Mouse (Mus musculus) granulocyte monocyte progenitor cell, adult 5-6 weeks (primary cell): Measurements from ENCODE around the gene Rpl36al. TPM values are rescaled to one million over a fixed set of nuclear protein-coding genes. Genes with fewer than 3 reads are reported as not detected.

Experiments used
- ATAC-seq: replicated peaks from 2 replicates; pipeline ENCODE4 v1.8.0; 2016; ENCODE audit warnings: mild to moderate bottlenecking, moderate TSS enrichment, inconsistent platforms; ENCODE audit not compliant: poor library complexity, severe bottlenecking
- total RNA-seq, 2 experiments: library from RNA; stranded (forward) in 1 of 2; stranded (reverse) in 1 of 2; fragments of 200-712, 200-1000 nt in 1 of 2; fragments of >200 nt in 1 of 2; fragmentation: Nextera tagmentation in 1 of 2; gene quantifications; 2 replicates each; pipeline ENCODE4 v1.2.3; 2014 to 2017

Gene Rpl36al
- total RNA-seq (2014; fragmentation: Nextera tagmentation) = 1,057 and 1,062 TPM in 2 replicates
- 1,430 and 1,531 TPM in 2 replicates for total RNA-seq (2017)

DNA sequence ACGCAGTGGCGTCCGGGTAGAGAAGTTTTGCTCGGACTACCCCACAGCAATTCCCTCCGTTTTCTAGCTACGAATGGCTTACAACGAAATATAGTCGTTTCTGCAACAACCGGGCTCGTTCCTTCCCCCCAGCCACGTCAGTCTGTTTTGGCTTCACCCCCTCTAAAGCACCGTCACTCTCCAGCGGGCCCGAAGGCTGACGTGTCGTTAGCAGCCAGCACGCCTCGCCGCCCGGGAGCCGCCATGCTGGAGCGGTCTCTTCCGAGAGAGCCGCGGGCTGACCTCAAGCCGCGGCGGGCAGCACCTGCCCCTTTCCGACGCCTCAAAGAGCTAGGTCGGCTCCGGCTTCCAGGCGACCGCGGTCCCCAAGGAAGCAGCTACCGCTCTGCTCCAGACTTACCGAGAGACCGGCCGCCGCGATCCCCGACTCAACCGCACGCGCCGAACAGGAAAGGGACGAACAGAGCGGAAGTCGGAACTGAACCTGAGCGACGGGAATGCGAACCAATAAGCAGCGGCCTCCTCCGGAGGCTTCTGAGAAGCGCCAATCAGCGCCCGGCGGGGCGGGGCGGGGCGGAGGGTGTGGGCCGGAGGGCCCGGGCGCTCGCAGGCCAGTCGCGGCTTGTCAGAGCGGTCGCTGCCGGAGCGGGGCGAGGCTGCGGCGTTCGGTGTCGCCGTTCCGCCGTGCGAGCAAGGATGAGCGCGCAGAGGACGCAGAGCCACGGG, at the start of gene Rpl36al, which contains the start of gene Mgat2:
Rpl36al (minus strand) TSS at position 501 of the 726 bp plus-strand sequence.
Mgat2 (plus strand) TSS at position 575 of the 726 bp plus-strand sequence.
- ATAC-seq = peak; percentile 82

DNA sequence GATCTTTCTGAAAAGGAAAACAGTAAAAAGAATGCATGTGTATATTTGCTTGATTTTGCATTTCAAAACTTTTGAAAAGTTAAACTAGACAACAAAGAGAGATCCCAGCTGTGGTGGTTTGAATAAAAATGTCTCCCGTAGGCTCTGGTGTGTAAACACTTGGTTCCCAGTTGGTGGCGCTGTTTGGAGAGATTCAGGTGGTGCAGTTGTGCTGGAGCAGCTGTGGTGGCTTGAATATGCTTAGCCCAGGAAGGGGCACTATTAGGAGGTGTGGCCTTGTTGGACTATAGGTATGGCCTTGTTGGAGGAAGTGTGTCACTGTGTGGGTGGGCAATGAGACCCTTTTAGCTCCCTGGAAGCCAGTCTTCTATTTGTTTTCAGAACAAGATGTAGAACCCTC, 45.4 kb upstream of the Rpl36al start:
- ATAC-seq = peak; percentile 62

DNA sequence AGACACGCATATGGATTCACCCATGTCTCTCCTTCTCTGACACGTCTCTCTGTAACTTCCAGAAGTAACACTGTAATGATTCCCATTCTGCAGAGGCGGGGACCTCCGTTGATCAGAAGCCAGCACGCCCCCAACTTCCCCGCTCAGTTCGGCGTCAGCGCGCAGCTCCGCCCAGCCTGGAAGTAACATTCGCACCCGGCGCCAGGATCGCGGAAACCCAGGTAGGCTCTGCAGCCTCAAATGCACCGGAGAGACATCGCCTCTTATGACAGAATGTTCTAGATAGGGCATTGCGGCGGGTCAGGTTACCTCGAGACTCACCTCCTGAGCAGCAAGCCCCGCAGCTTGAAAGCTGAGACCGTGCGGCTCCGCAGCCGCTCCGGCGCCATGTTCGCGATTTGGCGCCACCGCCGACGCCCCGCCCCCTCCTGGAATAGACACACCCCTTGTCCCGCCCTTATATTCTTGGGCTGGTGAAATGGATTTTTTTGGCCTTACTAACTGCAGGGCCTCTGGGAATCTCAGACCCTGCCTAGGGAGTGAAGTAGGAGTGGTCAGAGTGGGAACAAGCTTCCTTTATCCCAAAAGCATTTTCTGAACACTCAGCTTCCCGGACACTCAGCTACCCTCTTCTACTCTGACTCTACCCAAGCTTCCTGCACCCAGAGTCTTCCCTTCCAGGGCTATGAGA, 44.0 kb upstream of the Rpl36al start, which contains the start of gene Pole2:
Pole2 (minus strand) TSS at position 420 of the 691 bp plus-strand sequence.
- ATAC-seq = peak; percentile 96

DNA sequence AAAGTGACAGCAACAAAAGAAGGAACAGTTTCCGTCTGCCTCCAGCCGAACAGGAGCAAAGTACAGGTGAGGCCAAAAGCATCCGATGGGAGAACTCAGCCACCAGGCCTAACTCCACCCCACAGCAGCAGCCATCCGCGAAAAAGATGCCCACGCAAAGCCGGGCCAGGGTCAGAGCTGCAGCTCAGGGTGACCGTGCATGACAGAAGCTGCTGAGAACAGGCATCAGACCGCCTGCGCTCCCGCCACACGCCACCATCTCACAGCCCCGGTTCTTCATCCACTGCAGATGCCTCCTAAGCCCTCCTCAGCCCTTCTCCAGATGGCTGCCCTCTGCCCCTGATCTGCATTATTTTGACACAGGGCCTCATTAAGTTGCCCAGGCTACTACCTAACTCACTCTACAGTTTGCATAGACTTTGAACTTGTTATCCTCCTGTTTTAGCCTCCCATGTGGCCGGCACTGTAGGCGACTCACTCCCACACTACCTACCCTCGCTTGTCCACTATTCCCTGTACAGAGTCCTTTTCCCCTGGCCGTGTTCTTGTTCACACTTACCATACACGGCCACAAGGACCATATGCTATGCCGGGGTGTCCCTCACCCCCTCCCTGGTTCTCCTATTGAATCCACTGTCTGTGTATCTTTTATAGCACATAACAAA, 36.9 kb upstream of the Rpl36al start:
- ATAC-seq = no peak

DNA sequence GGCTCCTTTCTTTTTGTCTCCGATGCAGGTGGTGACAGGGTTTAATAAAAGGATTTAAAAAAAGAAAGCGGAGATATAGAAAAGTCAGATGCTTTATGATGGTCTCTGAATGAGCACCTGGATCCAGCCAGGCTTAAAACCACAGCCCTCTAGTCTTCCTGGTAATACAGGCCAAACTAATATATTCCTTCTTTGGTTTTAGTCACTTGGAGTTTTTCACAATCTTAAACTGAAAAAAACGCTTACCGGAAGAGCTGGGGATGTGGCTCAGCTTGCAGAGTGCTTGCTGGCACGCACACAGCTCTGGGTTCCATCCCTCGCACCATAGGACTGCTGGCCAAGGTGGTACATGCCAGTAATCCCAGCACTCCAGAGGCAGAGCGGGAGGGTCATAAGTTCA, 32.7 kb upstream of the Rpl36al start:
- no peak for ATAC-seq

DNA sequence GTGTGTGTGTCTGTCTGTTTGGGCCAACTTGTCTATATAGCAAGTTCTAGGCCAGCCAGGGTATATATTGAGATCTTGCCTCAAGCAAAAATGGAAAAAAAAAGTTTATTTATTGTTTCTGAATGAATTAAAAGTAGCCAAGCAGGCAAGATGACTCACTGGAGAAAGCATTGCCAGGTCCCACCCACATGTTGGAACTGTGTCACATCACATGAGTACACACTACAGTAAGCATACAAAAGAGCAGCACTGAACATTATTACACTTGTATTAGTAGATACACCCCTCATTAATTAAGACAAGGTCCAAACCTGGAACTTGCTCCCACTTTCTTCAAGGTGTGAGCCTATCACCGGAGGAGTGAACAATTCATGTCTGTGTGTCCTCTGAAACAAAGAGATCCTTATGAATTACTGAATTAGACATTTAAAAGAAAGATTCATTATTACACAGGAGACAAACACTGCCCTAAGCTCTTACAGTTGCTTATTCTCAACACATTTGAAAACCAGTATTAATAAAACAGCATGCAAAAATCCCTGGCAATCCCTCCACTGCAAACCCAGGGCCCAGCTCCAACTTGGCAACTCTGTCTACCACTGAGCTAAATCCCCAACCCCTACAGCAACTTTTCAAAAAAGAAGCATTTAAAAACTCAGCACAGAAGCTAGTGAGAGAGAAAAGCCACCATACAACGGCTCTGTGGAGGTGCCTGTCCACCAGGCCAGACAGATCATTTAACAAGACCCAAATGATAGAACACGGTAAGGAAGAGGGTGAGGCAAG, 31.3 kb upstream of the Rpl36al start:
- ATAC-seq = no peak

DNA sequence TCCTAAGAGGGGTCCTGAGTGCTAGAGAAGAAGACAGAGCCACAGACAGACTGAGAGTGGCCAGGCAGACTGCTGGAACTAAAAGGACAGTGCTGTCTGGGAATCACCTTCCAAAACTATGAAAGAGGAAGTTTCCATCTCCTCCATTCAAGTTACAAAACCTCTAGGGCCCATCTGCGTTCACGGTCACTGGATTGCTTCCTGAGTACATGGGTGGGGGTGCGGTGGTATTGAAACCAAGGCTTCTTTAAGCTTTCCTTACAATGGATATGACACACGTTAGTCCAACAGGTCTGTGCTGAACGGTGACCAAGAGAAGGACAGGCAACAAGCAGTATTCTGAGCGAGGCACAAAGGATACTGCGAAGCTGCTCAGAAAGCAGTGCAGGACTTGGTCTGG, 30.5 kb upstream of the Rpl36al start:
- peak; percentile 88 for ATAC-seq

DNA sequence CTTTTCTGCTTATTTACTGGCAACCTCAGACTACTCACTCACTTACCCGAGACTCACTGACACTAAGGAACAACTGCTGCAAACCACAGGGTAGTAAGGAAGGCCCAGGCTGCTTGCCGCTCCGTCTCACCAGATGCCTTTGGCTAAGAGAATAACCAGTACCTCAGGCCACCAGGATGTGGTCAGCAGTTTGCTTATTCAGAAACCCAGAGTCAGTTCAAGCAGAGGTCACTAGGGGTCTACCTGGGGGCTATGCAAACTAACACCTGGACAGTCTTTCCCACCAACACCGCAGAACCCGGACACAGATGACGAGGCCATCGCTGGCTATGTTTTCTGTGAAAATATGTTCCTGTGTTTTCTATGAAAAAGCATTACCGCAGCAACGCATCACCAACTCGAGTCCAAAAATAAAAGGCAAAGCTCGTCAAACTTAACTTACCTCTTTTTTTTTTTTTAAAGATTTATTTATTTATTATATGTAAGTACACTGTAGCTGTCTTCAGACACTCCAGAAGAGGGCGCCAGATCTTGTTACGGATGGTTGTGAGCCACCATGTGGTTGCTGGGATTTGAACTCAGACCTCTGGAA, 29.4 kb upstream of the Rpl36al start:
- ATAC-seq = no peak

DNA sequence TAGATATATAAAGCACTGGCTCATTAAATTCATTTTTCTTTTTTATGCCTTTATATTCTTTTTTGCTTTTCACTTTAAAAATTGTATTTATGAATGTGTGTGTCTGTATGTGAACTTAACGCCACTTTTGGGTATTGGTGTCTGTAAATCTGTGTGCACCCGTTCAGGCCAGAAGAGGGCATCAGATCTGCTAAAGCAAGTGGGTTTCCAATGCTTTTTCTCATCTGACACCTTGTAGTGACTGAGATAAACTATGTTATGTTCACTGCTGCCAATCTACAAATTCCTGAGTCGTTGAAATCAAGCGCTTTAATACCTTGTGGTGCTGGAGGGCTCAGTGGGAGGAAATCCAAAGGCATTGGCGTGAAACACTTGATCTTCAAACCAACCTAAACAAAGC, 27.2 kb upstream of the Rpl36al start:
- ATAC-seq = no peak

DNA sequence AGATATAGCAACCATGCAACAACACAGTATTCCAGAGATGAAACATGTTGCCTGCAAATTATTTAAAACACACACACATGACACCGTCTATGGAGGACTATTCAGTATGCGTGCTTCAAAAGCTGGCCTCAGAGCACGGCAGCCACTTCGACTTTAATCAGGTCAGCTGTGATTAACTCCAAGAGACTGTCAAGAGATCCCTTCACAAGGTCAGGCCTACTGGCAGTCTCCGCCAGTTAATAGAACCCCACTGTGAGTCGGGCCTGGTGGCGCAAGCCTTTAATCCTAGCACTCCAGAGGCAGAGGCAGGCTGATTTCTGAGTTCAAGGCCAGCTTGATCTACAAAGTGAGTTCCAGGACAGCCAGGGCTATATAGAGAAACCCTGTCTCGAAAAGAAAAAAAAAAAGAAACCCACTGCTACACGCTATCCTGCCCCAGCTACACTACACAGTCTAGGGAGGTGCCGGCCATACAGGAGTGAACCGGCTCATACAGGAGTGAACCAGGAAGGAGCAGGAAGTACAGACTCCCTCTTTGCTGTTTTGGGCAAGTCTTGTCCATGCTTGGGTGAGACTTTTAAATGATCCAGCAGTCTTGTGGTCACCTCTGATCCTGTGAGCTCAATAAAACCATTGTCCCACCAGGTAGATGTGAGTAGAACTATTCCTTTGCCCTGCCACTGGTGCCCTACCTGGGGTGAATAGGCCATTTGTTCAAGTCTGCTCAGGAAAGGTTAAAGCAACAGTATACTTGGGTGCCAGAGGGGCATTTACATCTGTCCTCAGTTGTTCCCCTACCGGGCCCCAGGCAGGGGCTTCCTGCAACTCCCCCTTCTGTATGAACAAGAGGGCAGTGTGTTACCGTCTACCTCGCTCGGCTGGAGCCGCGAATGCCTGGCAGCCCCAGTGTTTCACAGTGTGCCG, 26.4 kb upstream of the Rpl36al start:
- ATAC-seq = no peak

DNA sequence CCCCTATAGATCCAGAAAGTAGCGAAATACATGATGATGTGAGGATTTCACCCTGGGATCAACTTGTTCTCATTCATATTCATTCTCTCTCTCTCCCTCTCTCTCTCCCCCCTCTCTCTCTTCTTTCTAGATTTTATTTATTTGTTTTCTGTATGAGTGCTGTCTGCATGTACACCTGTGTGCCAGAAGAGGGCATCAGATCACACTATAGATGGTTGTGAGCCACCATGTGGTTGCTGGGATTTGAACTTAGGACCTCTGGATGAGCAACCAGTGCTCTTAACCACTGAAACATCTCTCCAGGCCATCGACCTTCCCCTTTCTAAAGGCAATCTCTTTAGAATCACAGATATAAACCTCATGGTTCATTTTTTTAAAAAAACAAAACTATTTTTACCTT, 24.6 kb upstream of the Rpl36al start:
- ATAC-seq = no peak

DNA sequence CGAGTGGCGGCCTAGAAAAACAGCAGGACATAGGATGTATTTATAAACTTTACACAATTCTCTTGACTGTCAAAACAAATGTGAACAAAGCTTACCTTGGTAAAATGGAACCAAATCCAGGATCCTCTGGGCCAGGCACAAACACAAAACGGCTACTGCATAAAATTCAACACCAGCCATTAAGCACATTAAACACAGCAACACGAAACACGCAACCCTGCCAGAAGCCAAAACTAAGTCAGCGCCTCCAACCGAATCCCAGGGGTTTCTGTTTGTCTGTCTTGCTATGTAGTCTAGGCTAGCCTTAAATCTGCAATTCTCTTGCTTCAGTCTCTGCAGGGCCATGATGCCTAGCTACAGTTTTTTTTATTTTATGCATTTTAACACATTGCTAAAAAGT, 24.0 kb upstream of the Rpl36al start:
- no peak for ATAC-seq

DNA sequence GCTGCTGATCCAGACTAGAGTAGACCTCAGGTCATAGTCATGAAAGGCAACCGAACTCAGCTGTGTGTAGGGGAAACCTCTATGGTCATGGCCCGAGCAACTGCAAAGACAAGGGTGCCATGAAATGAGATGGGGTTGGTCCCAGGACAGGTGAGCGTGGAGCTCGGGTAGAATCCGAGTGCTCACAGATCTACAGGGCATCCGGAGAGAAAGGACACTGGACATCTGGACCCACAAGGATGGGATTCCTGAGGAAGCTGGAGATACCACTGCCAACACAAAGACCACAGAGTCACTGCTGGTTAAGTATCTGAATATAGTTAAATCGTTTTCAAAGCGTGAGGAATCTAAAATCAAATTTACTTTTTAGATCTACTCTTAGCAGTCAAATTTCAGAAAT, 23.5 kb upstream of the Rpl36al start:
- no peak for ATAC-seq

DNA sequence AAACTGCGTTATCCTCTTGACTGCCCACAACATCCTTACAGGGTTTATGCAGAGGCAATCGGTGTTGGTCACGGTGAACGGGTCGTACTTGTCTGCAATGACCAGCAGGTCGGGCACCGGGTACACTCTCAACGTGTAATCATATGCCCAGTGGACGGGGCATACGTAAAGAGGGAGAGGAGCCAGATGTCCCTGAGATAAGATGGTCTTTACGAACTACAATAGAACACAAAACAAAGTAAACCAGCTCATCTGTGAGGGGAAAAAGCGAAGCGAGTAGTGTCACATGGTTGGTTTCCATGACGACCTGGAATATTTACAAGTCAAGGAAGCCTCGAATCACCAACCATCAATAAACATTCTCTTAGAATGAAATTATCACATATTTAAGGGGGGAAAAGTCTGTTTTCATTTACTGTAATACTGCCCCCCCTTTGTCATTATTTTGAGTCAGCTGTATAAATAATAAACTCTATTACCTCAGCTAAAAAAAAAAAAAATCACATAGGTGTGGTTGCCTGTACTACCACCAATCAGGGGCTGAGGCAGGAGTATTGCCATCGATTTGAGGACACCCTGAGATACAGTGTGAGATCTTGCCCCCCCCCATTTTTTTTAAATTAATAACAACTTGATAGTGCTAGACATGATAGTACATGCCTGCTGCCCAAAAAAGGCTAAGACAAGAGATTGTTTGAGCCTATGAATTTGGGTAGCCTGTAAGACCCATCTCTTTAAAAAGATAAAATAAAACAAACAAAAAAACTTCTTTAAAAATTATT, 20.4 kb upstream of the Rpl36al start, which contains the start of gene Gm49384:
Gm49384 (minus strand) TSS at position 216 of the 782 bp plus-strand sequence.
- ATAC-seq = no peak

DNA sequence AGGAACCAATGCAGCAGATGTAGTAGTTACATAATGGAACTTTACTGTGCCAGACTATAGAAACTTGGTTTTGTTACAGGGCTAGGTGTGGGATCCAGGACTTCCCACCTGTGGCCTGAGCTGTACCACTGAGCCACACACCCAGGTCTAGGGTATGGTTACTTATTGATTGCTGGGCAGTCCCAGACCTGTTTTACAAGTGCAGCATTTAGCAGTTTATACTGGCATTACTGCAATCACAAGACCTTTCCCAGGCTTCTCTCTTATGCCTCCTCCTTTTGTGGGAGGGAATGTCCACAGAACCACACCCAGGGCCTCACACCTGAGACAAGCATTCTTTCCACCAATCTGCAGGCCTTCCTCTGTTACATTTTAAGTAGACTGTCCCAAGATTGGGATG, 15.1 kb upstream of the Rpl36al start:
- ATAC-seq = no peak

DNA sequence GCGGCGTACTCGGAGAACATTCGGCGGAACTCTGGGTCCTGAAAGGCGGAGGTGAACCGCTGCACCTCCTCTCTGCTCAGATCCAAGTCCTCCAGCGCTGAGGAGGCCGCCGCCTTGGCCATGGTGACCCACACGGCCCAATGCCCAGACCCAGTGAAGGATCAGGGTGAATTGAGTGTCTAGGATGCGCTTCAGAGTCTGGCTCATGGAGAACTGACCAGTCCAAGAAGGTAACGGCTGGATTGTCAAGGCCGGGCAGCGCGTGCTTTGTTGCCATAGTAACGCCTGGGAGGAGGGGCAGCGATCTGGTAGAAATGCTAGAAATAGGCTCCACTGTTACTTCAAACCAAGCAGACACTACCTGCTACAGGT, 14.3 kb upstream of the Rpl36al start, which contains the start of gene Dnaaf2:
Dnaaf2 (minus strand) TSS at position 266 of the 372 bp plus-strand sequence.
- peak; percentile 21 for ATAC-seq

DNA sequence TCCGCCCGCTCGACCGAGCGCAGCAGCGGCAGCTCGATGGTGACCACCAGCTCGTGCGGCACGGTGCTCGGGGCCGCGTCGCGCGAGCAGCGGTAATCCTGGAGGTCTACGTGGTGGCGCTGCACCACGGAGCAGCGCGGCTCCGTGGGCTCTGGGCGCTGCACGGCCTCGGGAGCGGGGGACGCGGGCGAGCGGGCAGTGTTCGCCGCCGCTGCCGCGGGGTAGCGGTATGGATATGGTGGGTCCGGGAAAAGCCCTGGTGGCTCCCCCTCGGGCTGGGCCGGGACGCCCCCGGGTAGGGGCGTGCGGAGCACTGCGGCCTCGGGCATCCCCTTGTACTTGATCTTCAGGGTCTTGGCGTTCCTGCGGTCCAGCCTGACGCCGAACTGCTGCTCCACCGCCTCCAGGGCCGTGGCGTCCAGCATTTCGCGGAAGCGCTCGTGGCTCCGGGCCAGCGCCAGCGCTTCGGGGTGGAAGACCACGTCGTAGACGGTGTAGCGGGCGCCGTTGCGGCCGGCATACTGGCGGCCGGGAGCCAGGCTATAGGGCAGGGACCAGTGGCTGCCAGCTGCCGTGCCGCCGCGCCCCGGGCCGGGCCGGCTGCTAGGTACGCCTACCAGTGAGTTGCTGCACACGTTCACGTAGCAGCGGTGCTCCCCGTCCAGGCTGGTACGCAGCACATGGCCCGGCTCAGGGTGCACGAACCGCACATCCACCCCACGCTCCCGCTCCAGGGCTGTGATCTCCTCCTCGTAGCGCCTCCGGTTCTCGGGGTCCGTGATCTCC, 13.7 kb upstream of the Rpl36al start:
- ATAC-seq = peak; percentile 59
